Mouse (Mus musculus) forebrain, embryonic 11.5 days (tissue): ENCODE data around the gene Rbm12. TPM values are rescaled to one million over a fixed set of nuclear protein-coding genes. Genes with fewer than 3 reads are reported as not detected.

ENCODE experiments used
- ATAC-seq: fragments of 200-750 bp; cut with Nextera tagmentation; replicated peaks from 2 replicates; pipeline ENCODE4 v1.8.0; 2017; ENCODE audit warnings: moderate TSS enrichment; ENCODE audit not compliant: low FRiP score
- DNase-seq: peaks from one replicate; pipeline ENCODE4 v3.0.0-alpha.2; 2017; ENCODE audit warnings: low spot score
- H3K27ac ChIP-seq: fragments of 300-500 bp; sonication (generic); 2 replicates; pipeline ENCODE4 v1.5.1; 2014; ENCODE audit warnings: low read depth, low read length
- H3K27me3 ChIP-seq: fragments of 300-500 bp; sonication (generic); 2 replicates; pipeline ENCODE4 v1.6.1; 2014; ENCODE audit warnings: mild to moderate bottlenecking, low read length, mixed read lengths; ENCODE audit not compliant: control insufficient read depth, insufficient read depth
- H3K36me3 ChIP-seq: fragments of 300-500 bp; sonication (generic); 2 replicates; pipeline ENCODE4 v1.6.1; 2014; ENCODE audit warnings: mild to moderate bottlenecking, low read length, moderate library complexity, mixed read lengths; ENCODE audit not compliant: control insufficient read depth, insufficient read depth
- H3K4me1 ChIP-seq: fragments of 300-500 bp; sonication (generic); replicated peaks from 2 replicates; pipeline ENCODE4 v1.6.1; 2014; ENCODE audit warnings: low read length, mixed read lengths; ENCODE audit not compliant: control insufficient read depth, insufficient read depth
- H3K4me2 ChIP-seq: fragments of 300-500 bp; sonication (generic); 2 replicates; pipeline ENCODE4 v1.6.1; 2014; ENCODE audit warnings: low read depth, mild to moderate bottlenecking, low read length, moderate library complexity, mixed read lengths; ENCODE audit not compliant: severe bottlenecking
- H3K4me3 ChIP-seq: fragments of 300-500 bp; sonication (generic); 2 replicates; pipeline ENCODE4 v1.5.1; 2014; ENCODE audit warnings: low read depth, low read length
- H3K9ac ChIP-seq: fragments of 300-500 bp; sonication (generic); 2 replicates; pipeline ENCODE4 v1.6.1; 2014; ENCODE audit warnings: low read length
- H3K9me3 ChIP-seq: fragments of 300-500 bp; sonication (generic); 2 replicates; pipeline ENCODE4 v1.6.1; 2016; ENCODE audit warnings: low read length, mixed read lengths; ENCODE audit not compliant: control insufficient read depth
- WGBS: fragments of 180-500 bp; shearing (Covaris S2); extraction: QIAGEN DNeasy Blood & Tissue Kit; methylation state at CpG from one replicate; pipeline ENCODE4 v1.1.7; 2014; 5-methylcytosine and 5-hydroxymethylcytosine counted together
- polyA plus RNA-seq: library from polyadenylated mRNA; unstranded; fragments of >200 nt; fragmentation: Nextera tagmentation; extraction: Ambion mirVana; gene quantifications from 2 replicates; pipeline ENCODE4 v1.2.1, GENCODE M21; 2014

Rbm12 gene
- polyA plus RNA-seq, result 45.7 and 47.6 TPM in 2 replicates

GRCm38 (mm10) chr2:156111358-156112079 lies at the start of gene Rbm12, which contains the start of gene Cpne1:
Gene Rbm12 (minus strand): TSS chr2:156111978.
Gene Cpne1 (minus strand): TSS chr2:156111965.
- Histone ChIP-seq H3K4me1 (peaks cover 5% of the 10 kb centered on the region; the same call in 1 of the 2 replicates), H3K36me3 (no peaks in the 10 kb centered on the region), H3K9me3 (no peaks in the 10 kb centered on the region), H3K4me3 (peak within 1 kb of the TSS; percentile 85), H3K4me2 (peak within 1 kb of the TSS; percentile 87), H3K27me3 (no peaks in the 10 kb centered on the region), H3K27ac (peak within 1 kb of the TSS; percentile 80), H3K9ac (peak within 1 kb of the TSS; percentile 98)
- peak; percentile 97 for DNase-seq
- peak; percentile 93 for ATAC-seq
- under 1% methylated on average over 74 of the region's 74 CpGs for WGBS

- no peaks in the 10 kb centered on the region for H3K27me3 ChIP-seq
- no peaks in the 10 kb centered on the region for H3K4me1 ChIP-seq
- peaks cover 11% of the 10 kb centered on the region for H3K36me3 ChIP-seq
- no peak overlapping the region for H3K4me2 ChIP-seq
- ATAC-seq, result no peak
- no peak overlapping the region for H3K27ac ChIP-seq
- H3K9ac ChIP-seq, result no peak overlapping the region
- no peaks in the 10 kb centered on the region for H3K9me3 ChIP-seq
- no peak for DNase-seq
- H3K4me3 ChIP-seq, result no peak overlapping the region
Observed at GRCm38 (mm10) chr2:156151538-156151937, 39.8 kb upstream of the Rbm12 start.

- DNase-seq, result no peak
Observed at GRCm38 (mm10) chr2:156147316-156147915, 35.6 kb upstream of the Rbm12 start.

GRCm38 (mm10) chr2:156146272-156146989 lies 34.7 kb upstream of the Rbm12 start:
- H3K9ac ChIP-seq, result no peak overlapping the region
- no peak overlapping the region for H3K4me3 ChIP-seq
- no peaks in the 10 kb centered on the region for H3K9me3 ChIP-seq
- H3K27me3 ChIP-seq, result no peaks in the 10 kb centered on the region
- no peak overlapping the region for H3K4me2 ChIP-seq
- ATAC-seq (no peak), DNase-seq (no peak)
- peaks cover 3% of the 10 kb centered on the region; the same call in 1 of the 2 replicates for H3K4me1 ChIP-seq
- 78% methylated on average over 5 of the region's 5 CpGs for WGBS
- peaks cover 8% of the 10 kb centered on the region for H3K36me3 ChIP-seq
- H3K27ac ChIP-seq, result no peak overlapping the region

More at GRCm38 (mm10) chr2:156147316-156147915, 35.6 kb upstream of the Rbm12 start:
- no peak overlapping the region for H3K27ac ChIP-seq
- H3K4me1 ChIP-seq, result peaks cover 3% of the 10 kb centered on the region; the same call in 1 of the 2 replicates
- no peak overlapping the region for H3K4me3 ChIP-seq
- no peak overlapping the region for H3K4me2 ChIP-seq
- H3K9ac ChIP-seq, result no peak overlapping the region
- no peaks in the 10 kb centered on the region for H3K9me3 ChIP-seq
- no peak for ATAC-seq
- 89% methylated on average over 3 of the region's 3 CpGs for WGBS
- peaks cover 8% of the 10 kb centered on the region for H3K36me3 ChIP-seq
- no peaks in the 10 kb centered on the region for H3K27me3 ChIP-seq

- no peak for DNase-seq
- peaks cover 3% of the 10 kb centered on the region; the same call in 1 of the 2 replicates for H3K4me1 ChIP-seq
- H3K27ac ChIP-seq, result no peak overlapping the region
- ATAC-seq, result no peak
- H3K4me2 ChIP-seq, result no peak overlapping the region
- H3K36me3 ChIP-seq, result peaks cover 8% of the 10 kb centered on the region
- H3K9ac ChIP-seq, result no peak overlapping the region
- no peak overlapping the region for H3K4me3 ChIP-seq
- WGBS, result 71% methylated on average over 11 of the region's 11 CpGs
- no peaks in the 10 kb centered on the region for H3K27me3 ChIP-seq
- no peaks in the 10 kb centered on the region for H3K9me3 ChIP-seq
Observed at GRCm38 (mm10) chr2:156145486-156146130, 33.8 kb upstream of the Rbm12 start.

- WGBS, result under 1% methylated on average over 70 of the region's 70 CpGs
- peaks cover 5% of the 10 kb centered on the region; the same call in 1 of the 2 replicates for H3K36me3 ChIP-seq
- DNase-seq, result peak; percentile 98
- peak within 1 kb of the TSS; percentile 77 for H3K4me3 ChIP-seq
- peak within 1 kb of the TSS; percentile 82 for H3K9ac ChIP-seq
- peak; percentile 98 for ATAC-seq
- peak within 1 kb of the TSS; percentile 78 for H3K4me2 ChIP-seq
- peak within 1 kb of the TSS; percentile 91 for H3K27ac ChIP-seq
- H3K27me3 ChIP-seq, result no peaks in the 10 kb centered on the region
- peaks cover 3% of the 10 kb centered on the region; the same call in 1 of the 2 replicates for H3K4me1 ChIP-seq
- no peaks in the 10 kb centered on the region for H3K9me3 ChIP-seq
Observed at GRCm38 (mm10) chr2:156143953-156144724, 32.4 kb upstream of the Rbm12 start, which contains the start of the genes Romo1 and Nfs1. Gene Romo1 (plus strand): TSS chr2:156144039. Gene Nfs1 (minus strand): TSS chr2:156144186.

- H3K4me2 ChIP-seq, result peak overlapping the region; percentile 78
- ATAC-seq (no peak), DNase-seq (no peak)
- H3K4me1 ChIP-seq, result peaks cover 3% of the 10 kb centered on the region; the same call in 1 of the 2 replicates
- no peaks in the 10 kb centered on the region for H3K9me3 ChIP-seq
- peak overlapping the region; percentile 91 for H3K27ac ChIP-seq
- H3K36me3 ChIP-seq, result peaks cover 5% of the 10 kb centered on the region; the same call in 1 of the 2 replicates
- H3K27me3 ChIP-seq, result no peaks in the 10 kb centered on the region
- WGBS, result 3% methylated on average over 16 of the region's 16 CpGs
- peak overlapping the region; percentile 77 for H3K4me3 ChIP-seq
- H3K9ac ChIP-seq, result peak overlapping the region; percentile 82
Observed at GRCm38 (mm10) chr2:156143367-156143766, 31.6 kb upstream of the Rbm12 start.
